Mouse (Mus musculus) ES-E14 (cell line): ENCODE data around the gene Serinc5. TPM values are rescaled to one million over a fixed set of nuclear protein-coding genes. Genes with fewer than 3 reads are reported as not detected.
A peak's percentile ranks its signal among the peaks of the same experiment; 100 is the strongest.

Source experiments
- DNase-seq: peaks from one replicate; pipeline ENCODE4 v3.0.0-alpha.2; 2013; ENCODE audit warnings: low read depth, low spot score
- H3K27ac ChIP-seq: 2 replicates; pipeline ENCODE4 v1.5.1; 2012; ENCODE audit warnings: low read depth, mild to moderate bottlenecking, low read length, moderate library complexity, mixed read lengths; ENCODE audit not compliant: poor library complexity, insufficient read depth, severe bottlenecking
- H3K36me3 ChIP-seq: 2 replicates; pipeline ENCODE4 v1.6.1; 2012; ENCODE audit warnings: mild to moderate bottlenecking, low read length, moderate library complexity, mixed read lengths; ENCODE audit not compliant: control insufficient read depth, poor library complexity, insufficient read depth, severe bottlenecking
- H3K4me1 ChIP-seq, 2 experiments: fragments of 150-350 bp in 1 of 2; sonication (generic) in 1 of 2; 2 replicates each; pipeline ENCODE4 v1.6.1; 2012; ENCODE audit warnings: low read length in 2 of 2, mild to moderate bottlenecking in 1 of 2, mixed read lengths in 1 of 2; ENCODE audit not compliant: control insufficient read depth in 2 of 2, insufficient read depth in 2 of 2, poor library complexity in 1 of 2
- H3K4me3 ChIP-seq, 2 experiments: fragments of 150-350 bp in 1 of 2; sonication (generic) in 1 of 2; 2 replicates each; pipeline ENCODE4 v1.5.1; 2012; ENCODE audit warnings: low read length in 2 of 2, low read depth in 1 of 2, mild to moderate bottlenecking in 1 of 2, mixed read lengths in 1 of 2; ENCODE audit not compliant: insufficient read depth in 1 of 2, poor library complexity in 1 of 2, severe bottlenecking in 1 of 2
- H3K9ac ChIP-seq: 2 replicates; pipeline ENCODE4 v1.6.1; 2012; ENCODE audit warnings: low read depth, mild to moderate bottlenecking, low read length, mixed read lengths; ENCODE audit not compliant: poor library complexity, insufficient read depth, severe bottlenecking
- H3K9me3 ChIP-seq: fragments of 150-350 bp; sonication (generic); 2 replicates; pipeline ENCODE4 v1.6.1; 2012; ENCODE audit warnings: low read depth, mild to moderate bottlenecking, low read length; ENCODE audit not compliant: control insufficient read depth, insufficient read depth
- CHD2 ChIP-seq: IDR thresholded peaks from 2 replicates; pipeline ENCODE4 v1.6.1; 2014; ENCODE audit warnings: mild to moderate bottlenecking, low read depth, low read length, inconsistent platforms
- HCFC1 ChIP-seq: IDR thresholded peaks from 2 replicates; pipeline ENCODE4 v1.6.1; 2012; ENCODE audit warnings: low read length, inconsistent platforms, borderline replicate concordance; ENCODE audit not compliant: insufficient read depth
- MAFK ChIP-seq: IDR thresholded peaks from 2 replicates; pipeline ENCODE4 v1.6.1; 2014; ENCODE audit warnings: mild to moderate bottlenecking, low read depth, low read length, inconsistent platforms; ENCODE audit not compliant: insufficient read depth
- ZC3H11A ChIP-seq: IDR thresholded peaks from 2 replicates; pipeline ENCODE4 v1.6.1; 2012; ENCODE audit warnings: low read depth, mild to moderate bottlenecking, inconsistent platforms, low read length, borderline replicate concordance
- ZNF384 ChIP-seq: IDR thresholded peaks from 2 replicates; pipeline ENCODE4 v1.6.1; 2012; ENCODE audit warnings: low read depth, low read length, inconsistent platforms
- in situ Hi-C, 2 experiments: fragments of 600-800 bp; cut with MboI; formaldehyde crosslinking; loops; one replicate each; pipeline ENCODE4 v1.15.1; 2025; ENCODE audit warnings: low sequenced_read_pairs in 2 of 2, inconsistent platforms in 1 of 2; ENCODE audit not compliant: unreplicated experiment in 2 of 2
- total RNA-seq: library from RNA; depleted of rRNA; stranded (reverse); fragments of 300-350 nt; gene quantifications from 2 replicates; pipeline ENCODE4 v1.2.3, GENCODE M21; 2012

Serinc5 gene
- total RNA-seq, 1 experiment, result 14.9 TPM

- no peak for DNase-seq
- Histone ChIP-seq H3K9me3 (no peaks in the 10 kb centered on the region), H3K36me3 (no peaks in the 10 kb centered on the region), H3K9ac (no peak overlapping the region), H3K27ac (no peak overlapping the region), H3K4me3 (no peak overlapping the region), H3K4me1 (no peaks in the 10 kb centered on the region; a peak in 1 of 4 replicates)
- in situ Hi-C loops, result no loop called here
- TF ChIP-seq ZC3H11A (no peak), ZNF384 (no peak), HCFC1 (no peak)
Measured at GRCm38 (mm10) chr13:92722389-92722788, 111.5 kb downstream of the Serinc5 start.

GRCm38 (mm10) chr13:92729811-92730210, 118.9 kb downstream of the Serinc5 start:
- no peak overlapping the region for H3K4me3 ChIP-seq
- TF ChIP-seq ZC3H11A (no peak), HCFC1 (no peak), CHD2 (no peak), MAFK (no peak), ZNF384 (no peak)
- H3K9ac ChIP-seq, result no peak overlapping the region
- no peaks in the 10 kb centered on the region for H3K36me3 ChIP-seq
- H3K27ac ChIP-seq, result no peak overlapping the region
- in situ Hi-C loops, result loop anchor here (25.0 kb wide), 2 partner anchors 143 to 818 kb away; partner anchors contain the start of gene Spz1 (in 1 of the 2)
- H3K9me3 ChIP-seq, result no peaks in the 10 kb centered on the region
- H3K4me1 ChIP-seq, result no peaks in the 10 kb centered on the region
- no peak for DNase-seq

- DNase-seq, result no peak
- in situ Hi-C loops, result loop anchor here (25.0 kb wide), 2 partner anchors 145 to 820 kb away; partner anchors contain the start of gene Spz1 (in 1 of the 2)
- no peak overlapping the region for H3K9ac ChIP-seq
Measured at GRCm38 (mm10) chr13:92731811-92732210, 120.9 kb downstream of the Serinc5 start.

GRCm38 (mm10) chr13:92732836-92733235, 121.9 kb downstream of the Serinc5 start:
- no peak for DNase-seq
- Histone ChIP-seq H3K4me1 (no peaks in the 10 kb centered on the region), H3K27ac (no peak overlapping the region), H3K36me3 (no peaks in the 10 kb centered on the region), H3K4me3 (no peak overlapping the region), H3K9ac (no peak overlapping the region), H3K9me3 (no peaks in the 10 kb centered on the region)
- in situ Hi-C loops, result loop anchor here (25.0 kb wide), 2 partner anchors 146 to 821 kb away; partner anchors contain the start of gene Spz1 (in 1 of the 2)
- no peak for TF ChIP-seq HCFC1
- no peak for TF ChIP-seq ZNF384
- no peak for TF ChIP-seq ZC3H11A
- TF ChIP-seq MAFK, result no peak
- no peak for TF ChIP-seq CHD2

More at GRCm38 (mm10) chr13:92731811-92732210, 120.9 kb downstream of the Serinc5 start:
- Histone ChIP-seq H3K36me3 (no peaks in the 10 kb centered on the region), H3K9me3 (no peaks in the 10 kb centered on the region), H3K4me3 (no peak overlapping the region), H3K4me1 (no peaks in the 10 kb centered on the region), H3K27ac (no peak overlapping the region)
- no peak for TF ChIP-seq HCFC1
- no peak for TF ChIP-seq CHD2

- Histone ChIP-seq H3K9me3 (no peaks in the 10 kb centered on the region), H3K9ac (no peak overlapping the region), H3K4me1 (no peaks in the 10 kb centered on the region), H3K27ac (no peak overlapping the region), H3K4me3 (no peak overlapping the region), H3K36me3 (no peaks in the 10 kb centered on the region)
- in situ Hi-C loops, result loop anchor here (25.0 kb wide), 2 partner anchors 146 to 821 kb away; partner anchors contain the start of gene Spz1 (in 1 of the 2)
- DNase-seq, result peak; percentile 64
- TF ChIP-seq ZC3H11A, result peak; percentile 27; the same call in 1 of the 2 replicates
- TF ChIP-seq ZNF384, result no peak
Measured at GRCm38 (mm10) chr13:92733252-92733651, 122.4 kb downstream of the Serinc5 start.
